Mouse (Mus musculus) MEL (cell line): Measurements from ENCODE around the gene Exoc4. TPM values are rescaled to one million over a fixed set of nuclear protein-coding genes. Genes with fewer than 3 reads are reported as not detected.

Experiments
- DNase-seq: peaks from one replicate; pipeline ENCODE4 v3.0.0; 2011; ENCODE audit warnings: low read depth, low spot score
- H3K27ac ChIP-seq: 2 replicates; pipeline ENCODE4 v1.5.1; 2012; ENCODE audit warnings: low read depth, mild to moderate bottlenecking, control low read depth, low read length, moderate library complexity; ENCODE audit not compliant: control insufficient read depth
- H3K27me3 ChIP-seq, 2 experiments: fragments of 150-350 bp in 1 of 2; sonication (generic) in 1 of 2; 2 replicates each; pipeline ENCODE4 v1.6.1; 2012; ENCODE audit warnings: low read length in 2 of 2, mild to moderate bottlenecking in 2 of 2, improper control_type of control experiment in 1 of 2, moderate library complexity in 1 of 2; ENCODE audit not compliant: insufficient read depth in 2 of 2, control insufficient read depth in 1 of 2
- H3K36me3 ChIP-seq, 2 experiments: 2 replicates each; pipeline ENCODE4 v1.6.1; 2012 to 2014; ENCODE audit warnings: low read length in 2 of 2, improper control_type of control experiment in 1 of 2, inconsistent platforms in 1 of 2, mild to moderate bottlenecking in 1 of 2; ENCODE audit not compliant: insufficient read depth in 2 of 2, control insufficient read depth in 1 of 2
- H3K4me1 ChIP-seq, 2 experiments: fragments of 150-350 bp in 1 of 2; sonication (generic) in 1 of 2; 2 replicates each; pipeline ENCODE4 v1.6.1; 2012; ENCODE audit warnings: low read length in 2 of 2, improper control_type of control experiment in 1 of 2, mild to moderate bottlenecking in 1 of 2; ENCODE audit not compliant: insufficient read depth in 2 of 2, control insufficient read depth in 1 of 2
- H3K4me3 ChIP-seq, 2 experiments: fragments of 150-350 bp in 1 of 2; sonication (generic) in 1 of 2; 2 replicates each; pipeline ENCODE4 v1.5.1; 2012; ENCODE audit warnings: low read depth in 2 of 2, low read length in 2 of 2, mild to moderate bottlenecking in 2 of 2, moderate library complexity in 2 of 2, control low read depth in 1 of 2, improper control_type of control experiment in 1 of 2; ENCODE audit not compliant: control insufficient read depth in 1 of 2, insufficient read depth in 1 of 2
- H3K79me2 ChIP-seq: 2 replicates; pipeline ENCODE4 v1.6.1; 2012; ENCODE audit warnings: mild to moderate bottlenecking, low read length, moderate library complexity; ENCODE audit not compliant: control insufficient read depth, poor library complexity, insufficient read depth
- H3K9ac ChIP-seq: 2 replicates; pipeline ENCODE4 v1.6.1; 2012; ENCODE audit warnings: low read depth, mild to moderate bottlenecking, control low read depth, low read length, moderate library complexity; ENCODE audit not compliant: control insufficient read depth, poor library complexity, severe bottlenecking
- H3K9me3 ChIP-seq: fragments of 150-350 bp; sonication (generic); replicated peaks from 2 replicates; pipeline ENCODE4 v1.6.1; 2012; ENCODE audit warnings: mild to moderate bottlenecking, low read length, improper control_type of control experiment, moderate library complexity; ENCODE audit not compliant: insufficient read depth
- CHD1 ChIP-seq: IDR thresholded peaks from 2 replicates; pipeline ENCODE4 v1.6.1; 2012; ENCODE audit warnings: low read depth, mild to moderate bottlenecking, inconsistent platforms, low read length, improper control_type of control experiment
- CHD2 ChIP-seq: IDR thresholded peaks from 2 replicates; pipeline ENCODE4 v1.6.1; 2011; ENCODE audit warnings: low read length, improper control_type of control experiment
- ELF1 ChIP-seq: IDR thresholded peaks from 2 replicates; pipeline ENCODE4 v1.6.1; 2014; ENCODE audit warnings: low read depth, mild to moderate bottlenecking, inconsistent platforms, low read length, improper control_type of control experiment, moderate library complexity
- GATA1 ChIP-seq: IDR thresholded peaks from 2 replicates; pipeline ENCODE4 v1.6.1; 2011; ENCODE audit warnings: low read depth, low read length, improper control_type of control experiment
- HCFC1 ChIP-seq: IDR thresholded peaks from 2 replicates; pipeline ENCODE4 v1.6.1; 2012; ENCODE audit warnings: low read depth, mild to moderate bottlenecking, inconsistent platforms, low read length, improper control_type of control experiment, moderate library complexity
- MAX ChIP-seq: IDR thresholded peaks from 2 replicates; pipeline ENCODE4 v1.6.1; 2011; ENCODE audit warnings: low read length, improper control_type of control experiment
- MYB ChIP-seq: IDR thresholded peaks from 2 replicates; pipeline ENCODE4 v1.6.1; 2011; ENCODE audit warnings: mild to moderate bottlenecking, low read depth, low read length, improper control_type of control experiment
- RCOR1 ChIP-seq: IDR thresholded peaks from 2 replicates; pipeline ENCODE4 v1.6.1; 2012; ENCODE audit warnings: low read depth, mild to moderate bottlenecking, inconsistent platforms, low read length, improper control_type of control experiment
- TBP ChIP-seq: IDR thresholded peaks from 2 replicates; pipeline ENCODE4 v1.8.0; 2011; ENCODE audit warnings: low read depth, low read length, improper control_type of control experiment
- TCF12 ChIP-seq: IDR thresholded peaks from 2 replicates; pipeline ENCODE4 v1.6.1; 2014; ENCODE audit warnings: low read depth, mild to moderate bottlenecking, inconsistent platforms, low read length, improper control_type of control experiment, moderate library complexity
- UBTF ChIP-seq: IDR thresholded peaks from 2 replicates; pipeline ENCODE4 v1.6.1; 2012; ENCODE audit warnings: low read depth, mild to moderate bottlenecking, inconsistent platforms, low read length, improper control_type of control experiment, moderate library complexity, borderline replicate concordance; ENCODE audit not compliant: insufficient read depth
- USF1 ChIP-seq: IDR thresholded peaks from 2 replicates; pipeline ENCODE4 v1.6.1; 2014; ENCODE audit warnings: low read depth, mild to moderate bottlenecking, inconsistent platforms, low read length, improper control_type of control experiment, moderate library complexity
- USF2 ChIP-seq, 2 experiments: IDR thresholded peaks; 2 replicates each; pipeline ENCODE4 v1.6.1; 2011 to 2012; ENCODE audit warnings: improper control_type of control experiment in 2 of 2, low read length in 2 of 2, borderline replicate concordance in 1 of 2, inconsistent platforms in 1 of 2, low read depth in 1 of 2, mild to moderate bottlenecking in 1 of 2; ENCODE audit not compliant: insufficient read depth in 1 of 2
- ZC3H11A ChIP-seq: IDR thresholded peaks from 2 replicates; pipeline ENCODE4 v1.6.1; 2012; ENCODE audit warnings: low read depth, mild to moderate bottlenecking, inconsistent platforms, low read length, improper control_type of control experiment
- ZKSCAN1 ChIP-seq: IDR thresholded peaks from 2 replicates; pipeline ENCODE4 v1.6.1; 2012; ENCODE audit warnings: low read depth, mild to moderate bottlenecking, inconsistent platforms, low read length, improper control_type of control experiment, moderate library complexity
- ZNF384 ChIP-seq: IDR thresholded peaks from 2 replicates; pipeline ENCODE4 v1.6.1; 2012; ENCODE audit warnings: low read depth, mild to moderate bottlenecking, inconsistent platforms, low read length, improper control_type of control experiment
- polyA plus RNA-seq, 2 experiments: library from polyadenylated mRNA; stranded (reverse) in 1 of 2; unstranded in 1 of 2; fragments of >175 nt in 1 of 2; fragments of >200 nt in 1 of 2; gene quantifications; 2 replicates each; pipeline versions ENCODE4 v1.2.1 to v1.2.4; 2012; ENCODE audit warnings: low replicate concordance in 2 of 2, low read depth in 1 of 2; ENCODE audit not compliant: insufficient read length in 2 of 2, insufficient read depth in 1 of 2, missing spikeins in 1 of 2
- total RNA-seq: library from RNA; depleted of rRNA; stranded (reverse); fragments of 300-350 nt; gene quantifications from 2 replicates; pipeline ENCODE4 v1.2.3, GENCODE M21; 2012

The Exoc4 gene
- total and polyA plus RNA-seq, 3 experiments: 16.4 to 22.6 TPM; not detected in 1

- H3K36me3 ChIP-seq: no peaks in the 10 kb centered on the region
- TF ChIP-seq HCFC1 (no peak), RCOR1 (no peak), TCF12 (no peak), ELF1 (no peak), USF2 (IDR thresholded peaks at IDR 0.05; ENCODE audit: borderline replicate concordance in 1 of 2, insufficient read depth in 1 of 2, low read depth in 1 of 2, low read length in 2 of 2) (no peak)
- TF ChIP-seq, all 39 proteins: peak for 0
- H3K4me3 ChIP-seq: no peak overlapping the region
- H3K9me3 ChIP-seq: no peaks in the 10 kb centered on the region
- H3K27ac ChIP-seq: no peak overlapping the region
- DNase-seq: no peak
- H3K9ac ChIP-seq: no peak overlapping the region
- H3K79me2 ChIP-seq: no peaks in the 10 kb centered on the region
- no peaks in the 10 kb centered on the region for H3K27me3 ChIP-seq
- no peaks in the 10 kb centered on the region for H3K4me1 ChIP-seq
Observed at GRCm38 (mm10) chr6:33772551-33773315, 523.8 kb downstream of the Exoc4 start.

GRCm38 (mm10) chr6:33792604-33793003 lies 543.7 kb downstream of the Exoc4 start:
- no peaks in the 10 kb centered on the region for H3K36me3 ChIP-seq
- H3K4me3 ChIP-seq: no peak overlapping the region
- H3K27me3 ChIP-seq: no peaks in the 10 kb centered on the region
- no peak overlapping the region for H3K9ac ChIP-seq
- TF ChIP-seq MAX: no peak
- TF ChIP-seq ZKSCAN1: no peak
- no peak for TF ChIP-seq ZC3H11A
- no peak for TF ChIP-seq MYB
- TF ChIP-seq TBP: no peak
- no peak for TF ChIP-seq CHD1
- no peak for TF ChIP-seq ZNF384
- no peak for TF ChIP-seq GATA1
- TF ChIP-seq CHD2: no peak
- no peak for TF ChIP-seq ELF1
- TF ChIP-seq UBTF: no peak
- TF ChIP-seq USF1: no peak
- H3K4me1 ChIP-seq: no peaks in the 10 kb centered on the region
- H3K79me2 ChIP-seq: no peaks in the 10 kb centered on the region
- H3K9me3 ChIP-seq: no peaks in the 10 kb centered on the region
- DNase-seq: no peak
- H3K27ac ChIP-seq: no peak overlapping the region
